Mouse (Mus musculus) neural tube, embryonic 11.5 days (tissue): Measurements from ENCODE around the gene Cdyl. TPM values are rescaled to one million over a fixed set of nuclear protein-coding genes. Genes with fewer than 3 reads are reported as not detected.

Experiments
- ATAC-seq: fragments of 200-750 bp; cut with Nextera tagmentation; 2 replicates; pipeline ENCODE4 v1.8.0; 2017; ENCODE audit warnings: moderate number of reproducible peaks, mild to moderate bottlenecking, moderate TSS enrichment, moderate library complexity; ENCODE audit not compliant: insufficient read depth, low FRiP score, low TSS enrichment
- DNase-seq: peaks from one replicate; pipeline ENCODE4 v3.0.0-alpha.2; 2015; ENCODE audit warnings: low spot score
- H3K27ac ChIP-seq: fragments of 300-500 bp; sonication (generic); 2 replicates; pipeline ENCODE4 v1.5.1; 2014; ENCODE audit warnings: low read depth, mild to moderate bottlenecking, low read length
- H3K27me3 ChIP-seq: fragments of 300-500 bp; sonication (generic); 2 replicates; pipeline ENCODE4 v1.6.1; 2014; ENCODE audit warnings: mild to moderate bottlenecking, low read length, mixed read lengths; ENCODE audit not compliant: control insufficient read depth, insufficient read depth
- H3K36me3 ChIP-seq: fragments of 300-500 bp; sonication (generic); 2 replicates; pipeline ENCODE4 v1.6.1; 2014; ENCODE audit warnings: mild to moderate bottlenecking, low read length, moderate library complexity, mixed read lengths; ENCODE audit not compliant: control insufficient read depth, insufficient read depth
- H3K4me1 ChIP-seq: fragments of 300-500 bp; sonication (generic); 2 replicates; pipeline ENCODE4 v1.6.1; 2014; ENCODE audit warnings: low read length, mixed read lengths; ENCODE audit not compliant: control insufficient read depth, insufficient read depth
- H3K4me2 ChIP-seq: fragments of 300-500 bp; sonication (generic); 2 replicates; pipeline ENCODE4 v1.6.1; 2014; ENCODE audit warnings: low read depth, mild to moderate bottlenecking, moderate library complexity
- H3K4me3 ChIP-seq: fragments of 300-500 bp; sonication (generic); 2 replicates; pipeline ENCODE4 v1.5.1; 2014; ENCODE audit warnings: low read depth, low read length
- H3K9ac ChIP-seq: fragments of 300-500 bp; sonication (generic); 2 replicates; pipeline ENCODE4 v1.6.1; 2014; ENCODE audit warnings: mild to moderate bottlenecking, low read length
- H3K9me3 ChIP-seq: fragments of 300-500 bp; sonication (generic); 2 replicates; pipeline ENCODE4 v1.6.1; 2016; ENCODE audit warnings: low read length; ENCODE audit not compliant: control insufficient read depth
- WGBS: fragments of 180-500 bp; shearing (Covaris S2); extraction: QIAGEN DNeasy Blood & Tissue Kit; methylation state at CpG from one replicate; pipeline ENCODE4 v1.1.7; 2014; 5-methylcytosine and 5-hydroxymethylcytosine counted together
- polyA plus RNA-seq: library from polyadenylated mRNA; unstranded; fragments of >200 nt; fragmentation: Nextera tagmentation; extraction: Ambion mirVana; gene quantifications from 2 replicates; pipeline ENCODE4 v1.2.1, GENCODE M21; 2014

Gene Cdyl
- polyA plus RNA-seq, 1 experiment from 2014 or later = 15.1 TPM

DNA sequence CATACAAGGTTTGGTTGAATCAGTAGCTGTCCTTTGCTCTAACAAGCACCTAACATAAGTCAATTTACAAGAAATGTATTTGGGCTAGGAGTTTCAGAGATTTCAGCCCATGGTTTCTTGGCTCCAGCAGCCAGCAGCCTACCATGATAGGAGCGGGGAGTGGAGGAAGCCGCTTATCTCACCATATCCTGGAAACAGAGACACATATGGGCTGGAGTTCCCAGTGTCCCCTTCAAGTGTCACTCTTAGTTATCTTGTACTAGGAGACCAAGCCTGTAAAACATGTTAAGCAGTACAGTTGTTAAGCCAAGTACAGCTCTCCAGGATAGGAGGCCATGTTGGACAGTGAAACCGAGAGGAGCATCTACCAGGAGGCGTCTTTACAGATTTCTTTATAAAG is 147.9 kb downstream of the Cdyl start:
- DNase-seq (no peak), ATAC-seq (no peak)
- Histone ChIP-seq H3K4me2 (no peak overlapping the region), H3K9me3 (no peaks in the 10 kb centered on the region), H3K27ac (no peak overlapping the region), H3K36me3 (no peaks in the 10 kb centered on the region), H3K27me3 (no peaks in the 10 kb centered on the region), H3K4me1 (peaks cover 5% of the 10 kb centered on the region; the same call in 1 of the 2 replicates), H3K4me3 (no peak overlapping the region), H3K9ac (no peak overlapping the region)
- 94% methylated on average over 4 of the region's 4 CpGs for WGBS

DNA sequence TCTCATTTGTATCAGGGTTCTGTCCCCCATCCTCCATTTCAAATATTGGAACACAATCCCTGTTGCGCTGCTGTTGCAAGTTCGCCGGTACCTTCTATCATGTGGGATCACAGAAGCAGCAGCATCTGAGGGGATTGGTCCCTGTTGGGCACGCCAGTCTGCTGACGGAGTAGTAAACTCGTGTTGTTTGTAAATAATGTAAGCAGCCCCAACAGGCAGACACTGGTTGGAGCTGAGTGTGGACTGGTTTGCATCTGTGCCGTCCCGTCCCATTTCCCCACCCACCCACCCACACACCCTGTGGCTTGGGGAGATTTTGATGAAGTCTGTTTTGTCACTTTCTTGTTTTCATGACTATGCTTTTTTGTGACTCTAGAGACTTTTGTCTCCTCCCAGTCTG is 148.3 kb downstream of the Cdyl start:
- WGBS = 95% methylated on average over 8 of the region's 8 CpGs
- no peak overlapping the region for H3K4me3 ChIP-seq

DNA sequence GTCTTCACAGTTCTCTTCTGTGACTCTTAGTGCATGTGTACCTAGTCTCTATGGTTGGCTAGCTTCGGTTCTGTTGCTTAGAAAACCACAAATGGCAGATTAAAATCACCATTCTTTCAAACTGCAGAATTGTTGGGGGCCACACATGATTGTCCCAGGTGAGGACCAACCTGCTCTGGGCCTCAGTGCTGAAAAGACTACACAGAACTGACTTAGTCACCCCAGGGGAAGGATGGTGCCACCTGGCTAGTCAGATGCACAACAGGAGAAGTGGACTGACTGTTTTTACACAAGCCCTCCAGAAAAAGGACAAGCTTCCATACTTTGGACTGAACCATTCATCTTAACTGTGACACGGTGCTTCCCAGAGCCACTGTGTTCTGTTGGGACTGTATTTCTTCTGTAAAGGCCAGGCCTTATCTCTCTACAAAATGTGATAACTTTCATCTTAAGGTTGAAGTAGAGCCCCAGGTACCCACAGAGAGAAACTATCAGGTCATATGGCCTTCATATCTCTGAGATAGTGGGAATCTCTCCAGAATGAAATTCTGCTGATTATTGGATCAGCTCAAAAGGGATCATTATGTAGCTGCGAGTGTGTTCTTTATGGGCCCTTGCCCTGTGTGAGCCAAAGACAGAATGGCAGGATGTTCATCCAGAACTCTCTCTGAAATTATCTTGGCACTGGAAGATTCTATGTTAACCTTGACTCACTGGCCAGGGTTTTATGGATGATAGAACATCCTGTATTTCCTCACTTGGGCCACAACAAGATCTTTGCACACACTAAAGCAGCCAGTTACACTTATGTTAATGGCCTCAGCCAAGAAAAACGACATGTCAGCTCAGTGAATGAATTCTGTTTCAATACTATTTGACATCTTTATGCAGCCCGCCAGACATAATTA is 149.9 kb downstream of the Cdyl start:
- Histone ChIP-seq H3K27me3 (no peaks in the 10 kb centered on the region), H3K4me2 (no peak overlapping the region), H3K27ac (no peak overlapping the region), H3K4me3 (no peak overlapping the region), H3K4me1 (peaks cover 5% of the 10 kb centered on the region; the same call in 1 of the 2 replicates), H3K36me3 (no peaks in the 10 kb centered on the region), H3K9ac (no peak overlapping the region), H3K9me3 (no peaks in the 10 kb centered on the region)
- ATAC-seq (no peak), DNase-seq (no peak)
- WGBS = 79% methylated on average over 5 of the region's 5 CpGs

More for the DNA sequence above, 148.3 kb downstream of the Cdyl start:
- no peaks in the 10 kb centered on the region for H3K9me3 ChIP-seq
- DNase-seq = no peak
- H3K9ac ChIP-seq = no peak overlapping the region
- H3K27me3 ChIP-seq = no peaks in the 10 kb centered on the region
- H3K27ac ChIP-seq = no peak overlapping the region
- H3K4me2 ChIP-seq = no peak overlapping the region
- no peaks in the 10 kb centered on the region for H3K36me3 ChIP-seq
- no peak for ATAC-seq
- peaks cover 5% of the 10 kb centered on the region; the same call in 1 of the 2 replicates for H3K4me1 ChIP-seq

DNA sequence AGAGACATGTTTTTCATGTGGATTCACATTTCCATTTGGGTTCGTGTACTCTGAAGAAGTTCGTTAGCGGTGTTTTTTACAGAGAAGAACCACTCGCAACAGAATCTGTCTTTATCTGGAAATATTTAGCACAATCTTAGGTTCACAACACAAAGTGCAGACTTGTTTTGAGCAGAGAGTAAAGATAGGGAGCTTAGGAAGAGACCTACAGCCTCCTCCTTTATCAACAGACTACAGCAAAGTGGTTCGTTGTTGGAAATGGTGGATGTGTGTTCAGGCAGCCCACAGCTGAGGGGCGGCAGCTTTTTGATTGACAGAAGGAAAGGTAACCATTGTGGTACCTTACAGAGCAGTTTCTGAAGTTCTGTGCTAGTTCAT is 150.5 kb downstream of the Cdyl start:
- Histone ChIP-seq H3K27me3 (no peaks in the 10 kb centered on the region), H3K4me1 (peaks cover 5% of the 10 kb centered on the region; the same call in 1 of the 2 replicates), H3K4me2 (no peak overlapping the region), H3K36me3 (no peaks in the 10 kb centered on the region), H3K27ac (no peak overlapping the region), H3K9ac (no peak overlapping the region), H3K9me3 (no peaks in the 10 kb centered on the region), H3K4me3 (no peak overlapping the region)
- WGBS = 84% methylated on average over 6 of the region's 6 CpGs
- no peak for DNase-seq
- no peak for ATAC-seq

DNA sequence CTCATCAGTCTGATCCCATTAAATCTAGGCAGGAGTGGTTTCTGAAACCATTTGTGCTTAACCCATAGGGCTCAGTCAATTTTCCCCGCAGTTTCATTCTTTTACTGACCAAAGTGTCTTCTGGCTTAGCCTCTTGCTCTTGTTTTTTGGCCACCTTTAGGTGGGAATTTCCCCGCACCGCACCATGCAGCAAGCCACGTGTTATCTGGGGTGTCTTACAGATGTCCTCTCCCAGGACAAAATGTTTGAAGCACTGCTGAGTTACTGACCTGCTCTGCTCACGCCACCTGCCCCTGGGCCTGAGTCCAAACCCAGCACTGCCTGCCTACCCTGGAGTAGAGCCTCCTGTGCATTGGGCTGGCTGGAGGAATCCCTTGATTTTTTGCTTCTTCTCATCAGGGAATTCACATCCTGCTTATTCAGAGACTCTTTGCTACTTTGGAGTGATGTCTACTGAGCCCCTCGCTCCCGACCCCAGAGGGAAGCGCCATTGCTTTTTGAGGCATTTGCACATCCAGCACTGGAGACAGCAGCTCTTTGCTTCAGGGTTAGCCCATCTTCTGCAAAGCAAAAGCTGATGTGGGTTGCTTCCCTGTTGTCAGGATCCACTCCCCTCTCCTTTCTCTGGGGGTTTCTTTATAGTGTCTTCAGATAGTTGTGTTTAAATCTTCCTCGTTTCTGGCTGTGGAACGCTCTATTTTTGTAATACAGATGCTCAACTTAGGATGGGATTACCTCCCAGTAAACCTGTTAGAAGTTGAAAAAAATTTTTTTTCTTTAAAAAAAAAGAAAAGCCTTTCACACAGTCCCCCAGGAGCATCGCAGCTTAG is 151.9 kb downstream of the Cdyl start:
- Histone ChIP-seq H3K9ac (no peak overlapping the region), H3K4me2 (no peak overlapping the region), H3K36me3 (no peaks in the 10 kb centered on the region), H3K4me1 (peaks cover 5% of the 10 kb centered on the region; the same call in 1 of the 2 replicates), H3K27ac (no peak overlapping the region), H3K9me3 (no peaks in the 10 kb centered on the region), H3K4me3 (no peak overlapping the region), H3K27me3 (no peaks in the 10 kb centered on the region)
- no peak for DNase-seq
- ATAC-seq = no peak
- WGBS = 73% methylated on average over 11 of the region's 11 CpGs

DNA sequence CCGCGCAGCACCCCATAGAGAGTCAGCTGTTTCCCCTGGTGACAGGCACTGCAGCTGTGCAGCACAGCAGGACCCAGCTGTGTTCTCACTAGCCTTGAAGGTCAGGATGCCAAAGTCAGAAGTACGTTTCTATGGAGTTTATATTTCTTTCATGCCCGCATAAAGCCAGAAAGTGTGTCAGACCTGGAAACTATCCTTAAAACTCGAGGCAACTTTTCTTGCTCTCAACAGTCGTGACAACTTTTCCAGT is 152.5 kb downstream of the Cdyl start:
- peaks cover 5% of the 10 kb centered on the region; the same call in 1 of the 2 replicates for H3K4me1 ChIP-seq
- H3K27ac ChIP-seq = no peak overlapping the region
- ATAC-seq (no peak), DNase-seq (no peak)
- no peaks in the 10 kb centered on the region for H3K9me3 ChIP-seq
- H3K4me2 ChIP-seq = no peak overlapping the region
- no peaks in the 10 kb centered on the region for H3K27me3 ChIP-seq
- WGBS = 53% methylated on average over 6 of the region's 6 CpGs
- no peaks in the 10 kb centered on the region for H3K36me3 ChIP-seq
- no peak overlapping the region for H3K9ac ChIP-seq
- H3K4me3 ChIP-seq = no peak overlapping the region

DNA sequence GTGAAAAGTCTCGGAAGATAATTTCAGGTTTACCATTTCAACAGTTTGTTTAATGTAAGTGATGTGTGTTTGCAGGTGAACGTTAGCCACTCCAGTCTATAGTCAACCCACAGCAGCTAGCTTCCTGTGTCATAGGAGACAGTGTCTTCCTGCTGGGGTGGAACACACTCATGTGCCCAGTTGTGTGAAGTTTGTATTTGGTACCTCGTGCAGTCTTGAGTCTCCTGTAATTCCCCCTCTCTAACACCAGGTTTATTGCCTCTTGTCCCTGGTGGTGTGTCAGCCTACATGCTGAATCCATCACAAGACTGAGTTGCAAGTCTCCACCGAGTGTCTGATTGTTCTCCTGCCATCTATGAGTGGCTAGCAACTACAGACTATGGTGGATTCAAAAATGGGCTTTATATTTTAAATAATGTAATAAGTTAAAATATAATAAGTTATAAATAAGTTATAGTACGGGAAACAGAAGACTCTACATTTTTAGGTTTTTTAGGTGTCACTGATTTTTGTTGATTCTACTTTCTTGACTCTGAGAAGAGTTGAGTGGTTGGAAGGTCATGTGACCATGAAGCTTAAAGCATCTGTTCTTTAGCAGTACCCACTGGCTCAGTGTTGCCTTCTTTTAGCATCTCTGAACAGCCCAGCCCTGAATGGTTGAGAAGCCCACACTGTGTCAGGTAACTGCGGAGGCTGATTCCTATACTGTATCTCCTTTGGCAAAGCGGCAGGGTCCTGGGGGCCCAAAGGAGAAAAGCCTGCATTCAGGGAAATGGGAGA is 153.9 kb downstream of the Cdyl start:
- Histone ChIP-seq H3K27me3 (no peaks in the 10 kb centered on the region), H3K9me3 (no peaks in the 10 kb centered on the region), H3K4me1 (peaks cover 5% of the 10 kb centered on the region; the same call in 1 of the 2 replicates), H3K27ac (no peak overlapping the region), H3K4me3 (no peak overlapping the region), H3K9ac (no peak overlapping the region), H3K36me3 (no peaks in the 10 kb centered on the region; the same call in 1 of the 2 replicates), H3K4me2 (no peak overlapping the region)
- no peak for ATAC-seq
- DNase-seq = no peak
- 81% methylated on average over 7 of the region's 7 CpGs for WGBS

DNA sequence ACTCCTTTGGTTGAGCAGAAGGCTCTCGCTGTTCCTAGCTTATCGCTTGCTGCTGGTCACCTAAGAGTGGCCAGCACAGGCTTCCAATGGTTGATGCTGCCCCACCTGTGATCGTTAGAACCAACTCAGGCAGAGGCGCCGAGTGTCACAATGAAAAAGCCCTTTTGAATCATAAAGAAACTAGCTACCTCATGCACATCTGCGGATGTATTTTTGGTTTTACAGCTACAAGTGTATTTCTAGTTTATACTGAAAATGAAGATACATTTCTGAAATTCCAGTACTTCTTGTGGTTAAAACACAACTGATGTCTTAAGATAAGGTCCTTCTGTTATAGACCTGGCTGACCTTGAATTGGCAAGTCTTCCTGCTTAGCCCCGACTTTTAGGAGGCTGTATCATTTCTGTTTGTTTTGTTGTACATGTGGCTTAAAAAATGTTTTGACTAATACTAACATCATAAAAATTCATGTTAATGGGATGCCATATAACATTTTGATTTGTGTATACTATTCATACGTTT is 155.6 kb downstream of the Cdyl start:
- no peak for DNase-seq
- no peak overlapping the region for H3K9ac ChIP-seq
- H3K4me1 ChIP-seq = peaks cover 5% of the 10 kb centered on the region; the same call in 1 of the 2 replicates
- no peaks in the 10 kb centered on the region for H3K9me3 ChIP-seq
- no peak overlapping the region for H3K27ac ChIP-seq
- H3K27me3 ChIP-seq = no peaks in the 10 kb centered on the region
- no peak overlapping the region for H3K4me2 ChIP-seq
- H3K4me3 ChIP-seq = no peak overlapping the region
- ATAC-seq = no peak
- 93% methylated on average over 8 of the region's 8 CpGs for WGBS
- no peaks in the 10 kb centered on the region; the same call in 1 of the 2 replicates for H3K36me3 ChIP-seq
